Mouse (Mus musculus) spleen, adult 2 months (tissue): ENCODE data around the gene Cpa4.

ENCODE experiments used
- CTCF ChIP-seq: fragments of 200-500 bp; IDR thresholded peaks from 2 replicates; pipeline ENCODE4 v1.5.1; 2011; ENCODE audit warnings: mild to moderate bottlenecking, inconsistent platforms; ENCODE audit not compliant: insufficient read depth, insufficient read length, insufficient replicate concordance; ENCODE audit errors: extremely low read depth
- POLR2A ChIP-seq: fragments of 200-500 bp; IDR thresholded peaks from 2 replicates; pipeline ENCODE4 v1.6.1; 2011; ENCODE audit warnings: low read depth, low read length, inconsistent platforms

DNA sequence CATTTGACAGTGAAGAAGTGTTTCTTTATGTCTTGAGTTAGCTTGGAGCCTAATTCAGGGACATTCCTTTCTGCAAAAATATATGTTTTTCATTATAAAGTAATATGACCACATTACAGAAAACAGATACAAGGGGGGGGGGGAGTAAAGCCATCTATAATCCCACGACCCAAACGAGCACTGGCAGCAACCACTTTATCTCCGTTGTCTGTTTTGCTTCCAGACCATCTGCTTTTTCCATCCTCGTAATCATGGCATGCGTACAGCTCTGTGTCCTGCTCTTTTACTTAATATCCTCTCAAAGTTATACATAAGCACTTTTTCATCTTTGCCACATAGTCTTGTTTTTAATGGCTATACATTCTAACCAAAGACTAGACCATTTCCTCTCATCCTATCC, 5.2 kb downstream of the Cpa4 start:
- TF ChIP-seq CTCF (no peak), POLR2A (no peak)
